In the genomic region with DNA sequence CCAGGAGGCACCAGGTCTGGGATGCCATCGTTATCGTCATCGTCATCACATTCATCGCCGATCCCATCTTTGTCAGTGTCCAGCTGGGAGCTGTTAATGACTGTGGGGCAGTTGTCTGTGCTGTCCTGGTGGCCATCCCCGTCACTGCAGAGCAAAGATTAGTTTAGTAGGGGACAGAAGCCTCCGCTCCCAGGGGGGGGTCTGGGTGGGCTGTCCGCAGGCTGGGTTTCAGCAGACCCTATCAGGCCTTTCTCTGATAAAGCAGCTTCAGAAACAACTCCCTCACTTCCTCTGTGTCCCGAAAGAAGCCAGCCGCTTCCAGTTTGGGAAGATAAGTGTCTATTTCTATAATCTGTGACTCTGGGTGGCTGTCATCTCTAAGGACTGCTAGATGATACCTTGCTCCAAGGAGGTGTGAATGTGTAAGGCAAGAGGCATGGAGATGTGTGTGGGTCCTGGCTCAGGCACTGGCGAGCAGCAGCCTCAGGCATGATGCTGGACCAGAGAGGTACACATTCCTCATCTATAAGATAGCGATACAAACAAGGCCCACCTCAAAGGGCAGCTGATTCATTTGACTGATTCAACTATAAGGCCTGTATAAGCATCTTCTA, we compare ENCODE assay signal across 12 mouse cellular contexts. TPM values are rescaled to one million over a fixed set of nuclear protein-coding genes. Genes with fewer than 3 reads are reported as not detected.
"Had no signal": no experiment of that assay in that cellular context is flagged by ENCODE, and none has a peak within 500 bp of the region (broad histone marks: within the 10 kb centered on the region; RNA-seq: fewer than 3 reads in every experiment).

No protein-coding gene starts in this region.

- H3K36me3 ChIP-seq: liver, embryonic 12.5 days; lung, embryonic 15.5 days; midbrain, embryonic 12.5 days; neural tube, embryonic 13.5 days; stomach, embryonic 15.5 days had no signal

- DNase-seq: kidney, postnatal 14 days; left cerebral cortex, postnatal 4 days; retina, postnatal 1 day; thymus, adult 2 months; thymus, postnatal 25 days had no signal

- H3K9me3 ChIP-seq: liver, embryonic 12.5 days; lung, embryonic 15.5 days; midbrain, embryonic 12.5 days; neural tube, embryonic 13.5 days; stomach, embryonic 15.5 days had no signal

- ATAC-seq: liver, embryonic 12.5 days; midbrain, embryonic 16.5 days had no signal

- H3K4me3 ChIP-seq: liver, embryonic 12.5 days; lung, embryonic 15.5 days; midbrain, embryonic 12.5 days; neural tube, embryonic 13.5 days; stomach, embryonic 15.5 days had no signal

- H3K4me2 ChIP-seq: liver, embryonic 12.5 days; lung, embryonic 15.5 days; midbrain, embryonic 12.5 days; neural tube, embryonic 13.5 days; stomach, embryonic 15.5 days had no signal

- H3K27ac ChIP-seq: liver, embryonic 12.5 days; lung, embryonic 15.5 days; midbrain, embryonic 12.5 days; neural tube, embryonic 13.5 days; stomach, embryonic 15.5 days had no signal

- H3K27me3 ChIP-seq: lung, embryonic 15.5 days; midbrain, embryonic 12.5 days; neural tube, embryonic 13.5 days; stomach, embryonic 15.5 days had no signal

- H3K4me1 ChIP-seq: liver, embryonic 12.5 days; lung, embryonic 15.5 days; neural tube, embryonic 13.5 days; stomach, embryonic 15.5 days had no signal

- H3K9ac ChIP-seq: liver, embryonic 12.5 days; lung, embryonic 15.5 days; midbrain, embryonic 12.5 days; neural tube, embryonic 13.5 days; stomach, embryonic 15.5 days had no signal

RNA-seq across cellular contexts. Expression of a gene that starts 36.5 kb away (rescaled TPM):
- total RNA-seq: megakaryocyte-erythroid progenitor cell, adult 5-6 weeks had no signal
